Mouse (Mus musculus): Measurements from ENCODE around the gene Hist1h2ak.
"Not testable (repeated sequence)": the region's sequence is repeated elsewhere in the genome, so short reads cannot be mapped to it uniquely, and the experiment has no call there.

Hist1h2ak gene

GRCm38 (mm10) chr13:21754294-21755001 is 821 bp upstream of the Hist1h2ak start:
- not testable (repeated sequence) for DNase-seq

DNA sequence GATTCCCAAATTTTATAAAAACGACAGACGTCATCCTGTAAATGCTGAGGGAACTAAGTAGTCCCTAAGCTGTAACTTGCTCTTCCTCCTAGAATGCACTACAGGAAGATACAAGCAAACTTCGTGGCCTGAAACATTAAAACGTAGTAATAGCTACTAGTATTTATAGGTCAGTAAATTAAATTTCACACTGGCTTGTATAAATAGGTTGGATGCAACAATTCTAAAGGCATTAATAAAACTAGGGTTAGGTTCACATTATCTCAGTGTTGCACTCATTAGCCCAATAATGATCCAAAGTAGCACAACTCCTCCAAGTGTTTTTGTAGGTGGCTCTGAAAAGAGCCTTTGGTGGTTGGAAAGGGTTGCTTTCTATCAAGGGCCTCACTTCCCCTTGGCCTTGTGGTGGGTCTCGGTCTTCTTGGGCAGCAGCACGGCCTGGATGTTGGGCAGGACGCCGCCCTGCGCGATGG is 540 bp downstream of the Hist1h2ak start:
- no peak for DNase-seq

- DNase-seq: no peak
Observed at GRCm38 (mm10) chr13:21752356-21752755, 1.3 kb downstream of the Hist1h2ak start.

- no peak for DNase-seq
Observed at GRCm38 (mm10) chr13:21751827-21752226, 1.8 kb downstream of the Hist1h2ak start.

- no peak for DNase-seq
Observed at GRCm38 (mm10) chr13:21751417-21751816, 2.2 kb downstream of the Hist1h2ak start.

DNA sequence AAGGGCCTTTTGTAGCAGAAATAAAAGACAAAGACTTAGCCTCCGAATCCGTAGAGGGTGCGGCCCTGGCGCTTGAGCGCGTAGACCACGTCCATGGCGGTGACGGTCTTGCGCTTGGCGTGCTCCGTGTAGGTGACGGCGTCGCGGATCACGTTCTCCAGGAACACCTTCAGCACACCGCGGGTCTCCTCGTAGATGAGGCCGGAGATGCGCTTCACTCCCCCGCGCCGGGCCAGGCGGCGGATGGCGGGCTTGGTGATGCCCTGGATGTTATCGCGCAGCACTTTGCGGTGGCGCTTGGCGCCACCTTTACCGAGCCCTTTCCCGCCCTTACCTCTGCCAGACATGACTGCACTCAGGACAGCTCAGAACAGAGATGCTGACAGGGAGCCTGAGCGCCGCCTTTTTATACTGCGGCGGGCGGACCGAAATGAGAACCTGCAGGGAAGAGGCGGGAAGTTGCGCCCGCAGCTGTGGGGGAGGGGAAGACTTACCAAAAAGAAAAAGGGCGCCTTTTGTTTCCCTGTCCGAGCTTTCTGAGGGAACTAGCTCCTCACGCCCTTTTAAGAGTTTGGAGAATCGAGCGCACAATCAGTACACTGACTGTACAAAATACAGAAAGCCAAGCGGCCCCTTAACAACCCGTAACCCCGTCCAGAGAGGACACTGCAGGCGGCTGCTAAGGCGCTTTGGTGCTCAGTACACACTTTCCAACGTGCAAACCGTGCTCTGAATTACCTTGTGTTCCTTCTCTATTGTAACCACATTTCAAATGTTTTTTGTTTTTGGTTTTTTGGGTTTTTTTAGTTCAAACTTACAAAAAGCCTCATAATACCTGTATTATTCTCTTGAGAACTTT is 3.2 kb downstream of the Hist1h2ak start, which contains the start of gene Hist1h4k:
Gene Hist1h4k, minus strand, starts transcription at position 347 of the 859 bp plus-strand sequence.
- peak; percentile 93 for DNase-seq

- DNase-seq: no peak
Observed at GRCm38 (mm10) chr13:21749387-21750158, 4.1 kb downstream of the Hist1h2ak start.

- no peak for DNase-seq
Observed at GRCm38 (mm10) chr13:21745006-21745405, 8.6 kb downstream of the Hist1h2ak start.

- DNase-seq: peak; percentile 82
Observed at GRCm38 (mm10) chr13:21734906-21735767, 18.5 kb downstream of the Hist1h2ak start, which contains the start of gene Hist1h4j. TSS of gene Hist1h4j (plus strand) at chr13:21735064.

DNA sequence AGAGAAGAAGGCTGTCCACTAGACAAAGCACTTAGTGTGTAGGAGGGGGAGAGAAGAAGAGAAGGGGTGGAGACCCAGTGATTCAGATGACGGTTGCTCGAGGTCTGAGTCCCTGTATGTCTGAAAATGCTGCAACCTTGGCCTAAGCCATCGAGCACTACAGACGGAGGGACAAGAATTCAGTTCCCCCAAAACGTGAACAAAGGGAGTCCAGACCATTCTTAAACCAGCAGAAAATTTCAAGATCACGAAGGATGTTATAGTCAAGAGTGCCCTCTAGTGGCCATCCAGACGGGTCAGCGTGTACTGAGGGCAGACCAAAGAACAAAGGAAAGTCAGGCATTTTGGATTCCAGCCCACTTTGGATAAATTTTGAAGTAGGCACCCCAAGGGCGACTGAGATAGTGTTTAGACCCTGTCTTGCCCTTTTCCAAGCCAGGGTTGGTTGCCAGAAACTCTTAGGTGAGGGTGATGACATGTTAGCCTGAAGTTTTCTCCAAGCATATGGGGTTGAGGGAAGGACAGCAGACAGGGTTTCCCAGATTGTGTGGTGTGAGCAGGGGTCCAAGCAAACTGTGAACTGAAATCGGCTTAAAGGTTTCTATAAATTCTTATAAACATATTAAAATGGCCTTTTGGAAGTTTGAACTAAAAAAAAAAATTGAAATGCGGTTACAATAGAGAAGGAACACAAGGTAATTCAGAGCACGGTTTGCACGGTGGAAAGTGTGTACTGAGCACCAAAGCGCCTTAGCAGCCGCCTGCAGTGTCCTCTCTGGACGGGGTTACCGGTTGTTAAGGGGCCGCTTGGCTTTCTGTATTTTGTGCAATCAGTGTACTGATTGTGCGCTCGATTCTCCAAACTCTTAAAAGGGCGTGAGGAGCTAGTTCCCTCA is 19.4 kb downstream of the Hist1h2ak start:
- DNase-seq: peak; percentile 70

- DNase-seq: no peak
Observed at GRCm38 (mm10) chr13:21733466-21733865, 20.2 kb downstream of the Hist1h2ak start.

- no peak for DNase-seq
Observed at GRCm38 (mm10) chr13:21729544-21729943, 24.1 kb downstream of the Hist1h2ak start.

DNA sequence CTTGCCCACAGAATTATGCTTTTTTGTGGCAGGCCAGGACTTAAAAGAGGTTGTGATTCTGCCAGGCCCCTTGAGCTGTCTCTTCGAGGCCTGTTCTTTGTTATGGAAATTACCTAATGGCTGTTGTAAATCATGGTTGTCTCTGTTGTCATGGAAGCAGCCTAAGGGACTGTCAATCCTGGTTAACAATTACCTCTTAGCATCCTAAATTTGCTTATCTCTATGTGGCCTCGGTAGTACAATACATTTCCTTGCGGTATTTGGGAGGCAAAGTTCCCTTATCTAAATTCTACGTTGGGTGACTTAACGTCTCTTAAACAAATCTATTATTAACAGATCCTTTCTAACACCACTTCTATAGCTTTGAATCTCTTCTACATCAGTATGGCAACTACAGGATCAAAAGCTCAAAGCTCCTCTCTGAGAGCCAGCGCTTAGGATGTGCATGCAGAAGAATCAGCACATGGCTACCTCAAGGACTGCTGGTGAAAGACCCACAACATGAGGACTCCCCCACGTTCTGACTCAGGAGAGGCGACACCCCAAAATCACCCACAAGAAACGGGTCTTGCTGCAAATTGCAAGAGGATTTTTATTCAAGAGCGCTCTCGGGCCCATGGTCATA is 25.6 kb downstream of the Hist1h2ak start:
- no peak for DNase-seq

DNA sequence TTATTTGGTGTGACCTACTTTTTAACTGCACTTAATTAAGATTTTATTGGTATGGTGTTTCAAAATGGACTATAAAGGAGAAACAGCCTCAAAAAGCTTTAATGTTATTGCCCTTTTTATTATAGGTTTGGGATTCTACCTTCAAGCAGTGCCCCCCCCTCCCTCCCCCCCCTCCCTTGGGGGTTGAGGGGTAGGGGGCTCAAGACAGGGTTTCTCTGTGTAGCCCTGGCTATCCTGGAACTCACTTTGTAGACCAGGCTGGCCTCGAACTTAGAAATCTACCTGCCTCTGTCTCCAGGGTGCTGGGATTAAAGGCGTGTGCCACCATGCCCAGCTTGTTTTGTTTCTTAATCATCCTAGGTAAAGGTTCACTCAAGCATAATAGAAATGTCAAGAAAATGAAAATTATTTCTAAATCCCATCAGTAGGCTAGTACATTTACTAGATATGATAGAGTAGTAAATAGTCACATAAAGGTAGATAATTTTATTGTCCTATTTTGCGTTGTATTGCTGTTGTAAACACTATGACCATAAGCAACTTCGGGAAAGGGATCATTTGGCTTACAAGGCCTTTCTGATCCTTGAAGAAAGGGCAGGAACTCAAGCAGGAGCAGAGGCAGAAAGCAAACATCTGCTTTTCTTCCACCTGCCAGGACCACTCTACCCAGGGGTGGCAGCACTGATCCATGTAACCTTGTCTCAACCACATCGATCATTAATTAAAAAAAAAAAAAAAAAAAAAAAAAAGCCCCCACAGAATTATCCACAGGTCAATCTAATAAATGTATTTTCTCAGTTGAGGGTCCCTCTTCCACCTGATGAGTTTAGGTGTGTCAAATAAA is 30.4 kb downstream of the Hist1h2ak start:
- no peak for DNase-seq

DNA sequence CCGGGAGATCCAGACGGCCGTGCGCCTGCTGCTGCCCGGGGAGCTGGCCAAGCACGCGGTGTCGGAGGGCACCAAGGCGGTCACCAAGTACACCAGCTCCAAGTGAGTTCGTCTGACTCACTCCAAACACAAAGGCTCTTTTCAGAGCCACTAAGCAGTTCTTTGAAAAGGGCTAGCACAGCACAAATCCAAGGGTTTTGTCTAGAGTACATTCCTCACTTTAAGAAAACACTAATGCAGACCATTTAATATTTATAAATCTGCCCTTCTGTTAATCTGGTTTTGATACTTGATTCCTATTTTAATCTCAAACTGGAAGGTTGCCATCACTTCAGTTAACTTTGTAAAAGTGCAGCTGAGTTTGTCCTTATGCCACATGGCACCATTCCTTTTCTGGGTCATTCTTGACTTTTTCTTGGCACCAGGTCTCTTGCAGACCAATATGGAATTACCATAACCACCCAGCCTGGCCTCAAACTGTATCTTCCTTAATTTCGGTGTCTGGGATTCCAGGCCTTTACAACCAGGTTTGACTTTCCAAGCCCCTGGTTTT is 31.2 kb downstream of the Hist1h2ak start:
- no peak for DNase-seq

DNA sequence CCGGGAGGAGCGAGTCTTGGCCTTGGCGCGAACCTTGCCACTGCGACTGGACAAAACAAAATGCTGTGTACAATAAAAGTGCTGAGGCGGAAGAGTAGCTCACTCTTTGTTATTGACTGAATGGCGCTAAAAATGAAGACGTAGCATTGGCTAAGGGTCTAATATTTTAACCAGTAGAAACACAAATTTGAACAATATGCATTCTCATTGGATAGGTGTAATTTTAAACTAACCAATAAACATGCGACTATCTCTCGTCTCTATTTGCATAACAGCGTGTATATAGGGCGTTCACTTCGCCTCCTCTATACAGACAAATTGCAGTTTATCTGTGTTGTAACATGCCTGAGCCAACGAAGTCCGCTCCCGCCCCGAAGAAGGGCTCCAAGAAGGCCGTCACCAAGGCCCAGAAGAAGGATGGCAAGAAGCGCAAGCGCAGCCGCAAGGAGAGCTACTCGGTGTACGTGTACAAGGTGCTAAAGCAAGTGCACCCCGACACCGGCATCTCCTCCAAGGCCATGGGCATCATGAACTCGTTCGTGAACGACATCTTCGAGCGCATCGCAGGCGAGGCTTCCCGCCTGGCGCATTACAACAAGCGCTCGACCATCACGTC is 31.8 kb downstream of the Hist1h2ak start, which contains the start of gene Hist1h2bm:
Gene Hist1h2bm, plus strand, starts transcription at position 288 of the 616 bp plus-strand sequence.
- DNase-seq: peak; percentile 75

DNA sequence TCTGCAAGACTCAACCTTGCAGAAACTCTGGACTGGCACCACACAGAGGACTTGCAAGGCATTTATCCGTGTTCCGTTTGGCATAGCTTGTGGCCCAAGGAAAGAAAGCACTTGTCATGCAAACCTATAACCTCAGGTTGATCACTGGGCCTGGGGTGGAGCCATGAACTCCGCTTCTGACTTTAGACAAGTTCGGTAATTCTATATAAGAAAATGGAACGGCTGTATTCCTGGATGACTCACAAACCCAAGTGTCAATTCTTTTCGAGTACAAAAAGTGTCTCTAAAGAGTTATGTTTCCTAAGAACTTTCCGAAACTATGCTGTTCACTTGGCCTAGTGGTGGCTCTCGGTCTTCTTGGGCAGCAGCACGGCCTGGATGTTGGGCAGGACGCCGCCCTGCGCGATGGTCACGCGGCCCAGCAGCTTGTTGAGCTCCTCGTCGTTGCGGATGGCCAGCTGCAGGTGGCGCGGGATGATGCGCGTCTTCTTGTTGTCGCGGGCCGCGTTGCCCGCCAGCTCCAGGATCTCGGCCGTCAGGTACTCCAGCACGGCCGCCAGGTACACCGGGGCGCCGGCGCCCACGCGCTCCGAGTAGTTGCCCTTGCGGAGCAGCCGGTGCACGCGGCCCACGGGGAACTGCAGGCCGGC is 32.4 kb downstream of the Hist1h2ak start:
- DNase-seq: not testable (repeated sequence)

Data from layer of hippocampus, adult 9-11 months (tissue).